Mouse (Mus musculus) gastrocnemius, postnatal 14 days (tissue): Measurements from ENCODE around the gene Senp6. TPM values are rescaled to one million over a fixed set of nuclear protein-coding genes. Genes with fewer than 3 reads are reported as not detected.

Source experiments
- DNase-seq: peaks from one replicate; pipeline ENCODE4 v3.0.0; 2021; ENCODE audit warnings: mixed read lengths
- intact Hi-C: fragments of 180-260 bp; cut with DNase I; formaldehyde crosslinking; loops from one replicate; pipeline ENCODE4 v1.15.1; 2025; ENCODE audit warnings: low total_unique reads
- total RNA-seq, 2 experiments: library from RNA; stranded (reverse); gene quantifications; 2 replicates each; pipeline ENCODE4 v1.2.3; 2021

Senp6 gene
- total RNA-seq, 2 experiments from 2014 or later: 48.5 to 53.1 TPM

DNA sequence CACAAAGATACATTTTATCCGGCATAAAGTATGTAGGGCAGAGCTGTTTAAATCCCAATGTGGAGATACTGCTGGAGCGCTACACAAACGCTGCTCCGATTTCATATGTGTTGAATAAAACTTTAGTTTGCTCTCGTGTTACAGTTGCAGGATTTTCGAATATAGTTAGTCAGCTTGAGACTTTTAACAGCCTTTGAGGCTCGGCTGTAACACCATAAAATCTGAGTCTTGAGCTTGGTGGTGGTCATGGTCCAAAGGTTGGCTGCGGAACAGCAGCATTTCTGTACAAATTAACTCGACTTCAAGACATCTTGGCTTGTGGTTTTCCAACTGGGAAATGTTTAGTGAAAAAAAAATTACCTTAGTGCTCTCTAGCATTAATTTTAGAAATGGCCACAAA, 99.0 kb downstream of the Senp6 start:
- intact Hi-C loops: no loop called here
- no peak for DNase-seq

DNA sequence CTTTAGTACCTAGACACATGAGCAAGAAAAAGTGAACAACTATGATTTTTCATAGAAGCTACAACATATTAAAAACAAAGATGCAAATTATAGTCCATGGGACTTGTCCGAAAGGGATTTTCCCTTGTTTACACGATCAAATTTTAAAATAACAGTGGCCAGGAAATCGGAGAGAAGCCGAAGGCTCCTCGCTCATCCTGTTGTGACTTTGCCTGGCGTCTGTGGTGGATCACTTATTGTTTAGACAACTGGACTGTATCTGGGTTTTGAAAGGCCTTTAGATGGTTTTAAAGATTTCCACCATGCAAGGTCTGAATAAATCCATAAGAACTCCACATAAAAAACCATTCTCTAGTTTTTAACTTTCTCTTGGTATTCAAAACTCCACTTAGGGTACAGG, 99.7 kb downstream of the Senp6 start:
- no peak for DNase-seq
- intact Hi-C loops: no loop called here

DNA sequence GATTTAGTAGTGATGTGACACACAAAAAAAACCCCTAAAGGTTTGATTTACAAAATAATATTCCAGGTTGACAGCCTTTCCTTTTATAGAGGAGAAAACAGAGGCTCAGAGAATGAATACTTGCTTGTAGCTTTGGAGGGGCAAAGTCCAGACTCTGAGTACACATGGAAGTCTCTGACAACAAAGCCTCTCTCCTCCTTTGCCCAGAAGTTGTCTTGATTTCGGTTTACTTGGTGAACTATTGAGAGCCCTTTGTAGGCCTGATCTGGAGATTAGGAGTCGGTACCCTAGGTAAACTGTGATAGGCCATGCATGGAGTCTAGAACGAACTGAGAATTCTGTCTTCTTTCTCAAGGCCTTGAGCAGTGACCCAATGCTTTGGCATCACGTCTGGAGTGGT, 100.4 kb downstream of the Senp6 start:
- intact Hi-C loops: no loop called here
- DNase-seq: no peak

DNA sequence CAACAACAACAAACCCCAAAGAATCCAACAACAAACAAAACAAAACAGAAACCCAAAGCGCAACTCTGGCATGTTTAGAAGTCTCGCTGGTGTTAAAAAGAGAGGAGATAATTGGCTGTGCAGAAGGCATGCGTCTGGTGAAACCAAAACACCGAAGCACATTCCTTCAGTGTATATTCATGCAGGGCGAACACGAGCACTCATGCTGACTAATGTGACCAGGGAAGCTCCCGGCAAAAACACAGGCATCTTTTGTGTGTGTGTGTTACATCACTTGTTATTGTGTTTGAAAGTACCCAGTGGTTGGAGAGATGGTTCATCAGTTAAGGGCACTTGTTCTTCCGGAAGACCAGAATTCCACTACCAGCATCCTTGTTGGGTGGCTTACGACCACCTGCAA, 102.8 kb downstream of the Senp6 start:
- intact Hi-C loops: no loop called here
- DNase-seq: no peak

DNA sequence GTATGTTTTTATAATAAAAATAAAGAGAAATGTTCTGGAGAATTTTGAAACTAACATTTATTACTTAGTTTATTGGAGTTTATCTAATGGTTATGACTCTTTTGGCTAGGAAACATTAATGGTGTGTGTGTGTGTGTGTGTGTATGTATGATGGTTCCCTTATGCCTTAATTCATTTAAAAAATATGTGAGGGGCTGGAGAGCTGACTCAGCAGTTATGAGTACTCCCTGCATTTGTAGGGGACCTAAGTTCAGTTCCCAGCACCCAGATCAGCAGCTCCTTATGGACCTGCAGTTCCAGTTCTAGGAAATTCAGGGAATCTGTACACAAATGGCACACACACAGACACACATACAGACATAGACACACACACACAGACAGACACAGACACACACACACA, 104.5 kb downstream of the Senp6 start:
- intact Hi-C loops: no loop called here
- no peak for DNase-seq

DNA sequence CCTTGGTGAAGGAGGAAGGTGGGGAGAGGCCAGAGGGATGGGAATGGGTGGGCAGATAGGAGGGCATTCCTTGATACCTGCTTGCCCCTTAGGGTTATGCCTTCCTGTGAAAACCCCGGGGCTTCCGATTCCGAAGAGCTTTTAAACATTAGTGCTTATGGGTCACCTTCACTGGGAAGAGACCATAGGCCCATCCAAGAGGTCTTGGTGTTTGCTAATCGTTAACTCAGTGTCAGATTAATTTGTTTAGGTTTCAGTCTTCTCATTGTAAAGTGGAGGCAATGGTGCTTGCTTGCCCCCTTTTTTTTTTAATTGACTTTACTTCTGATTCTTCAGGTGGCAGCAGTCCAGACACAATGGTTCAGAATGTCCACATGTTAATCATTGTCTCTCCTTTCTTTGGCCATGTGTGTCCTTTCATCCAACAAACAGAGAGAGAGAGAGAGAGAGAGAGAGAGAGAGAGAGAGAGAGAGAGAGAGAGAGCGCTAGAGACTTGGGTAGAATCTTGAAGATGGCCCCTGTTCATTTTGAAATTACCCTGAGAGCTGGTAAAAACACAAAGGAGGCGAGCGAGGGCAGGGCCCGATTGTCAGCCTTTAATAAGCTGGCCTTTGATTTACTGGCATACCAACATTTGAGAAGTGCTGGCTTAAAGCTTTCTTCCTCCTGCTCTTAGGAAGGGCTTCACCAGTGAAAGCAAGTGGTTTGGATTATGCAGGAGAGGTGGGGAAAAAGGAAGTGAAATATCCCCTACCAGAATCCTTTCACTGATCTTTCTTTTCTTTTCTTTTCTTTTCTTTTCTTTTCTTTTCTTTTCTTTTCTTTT, 105.9 kb downstream of the Senp6 start:
- intact Hi-C loops: no loop called here
- no peak for DNase-seq

DNA sequence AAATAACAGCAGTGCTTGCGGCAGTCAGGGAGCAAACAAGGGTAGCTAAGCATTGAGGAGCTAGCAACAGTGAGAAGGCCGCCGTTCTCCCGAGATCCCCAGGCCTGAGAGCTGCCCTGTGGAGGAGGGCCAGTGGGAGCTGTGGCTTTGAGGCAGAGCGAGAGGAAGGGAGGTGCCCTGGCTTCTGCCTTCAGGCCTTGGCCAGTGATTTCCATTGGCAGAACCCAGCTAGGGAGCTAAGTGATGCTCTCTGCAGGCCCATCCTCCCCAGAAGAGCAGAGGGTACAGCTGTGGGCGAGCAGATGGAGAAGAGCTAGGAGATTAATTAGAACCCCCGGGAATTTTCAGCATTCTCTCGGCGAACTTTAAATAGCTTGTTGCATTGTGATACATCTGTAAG, 106.9 kb downstream of the Senp6 start:
- intact Hi-C loops: no loop called here
- peak; percentile 69 for DNase-seq

DNA sequence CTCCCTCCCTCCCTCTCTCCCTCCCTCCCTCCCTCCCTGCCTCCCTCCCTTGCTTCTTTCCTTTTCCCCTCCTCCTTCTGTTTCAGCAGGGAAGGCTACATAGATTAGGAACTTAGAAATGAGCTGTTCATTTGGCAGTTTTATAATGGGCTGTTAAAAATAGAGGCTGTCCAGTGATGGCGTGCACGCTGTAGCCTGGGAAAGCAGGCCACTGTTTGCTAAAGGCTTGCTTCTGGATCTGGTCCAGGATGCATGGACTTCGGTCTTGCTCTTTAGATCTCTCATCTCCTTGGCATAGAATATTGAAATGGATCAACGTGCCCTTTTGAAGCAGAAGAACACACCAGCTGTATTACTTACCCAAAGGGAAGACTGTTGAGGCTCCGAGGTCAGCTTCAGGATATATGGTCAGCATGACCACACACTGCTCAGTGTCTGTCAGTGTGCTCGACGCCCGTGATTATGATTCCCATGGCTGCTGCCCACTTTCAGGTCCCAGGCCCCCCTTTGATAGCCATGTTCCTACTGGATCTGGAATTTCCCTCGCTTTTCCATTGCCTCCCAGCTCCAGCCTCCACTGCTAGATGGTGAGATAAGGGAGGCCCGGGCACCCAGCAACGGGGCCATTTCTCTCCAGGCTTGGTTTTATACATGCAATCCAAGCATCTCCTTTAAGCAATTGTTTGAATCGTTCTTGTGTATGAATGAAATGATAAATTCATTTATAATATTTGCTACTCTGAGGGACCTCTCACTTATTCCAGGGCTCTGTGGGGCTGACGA, 110.2 kb downstream of the Senp6 start:
- intact Hi-C loops: no loop called here
- no peak for DNase-seq

DNA sequence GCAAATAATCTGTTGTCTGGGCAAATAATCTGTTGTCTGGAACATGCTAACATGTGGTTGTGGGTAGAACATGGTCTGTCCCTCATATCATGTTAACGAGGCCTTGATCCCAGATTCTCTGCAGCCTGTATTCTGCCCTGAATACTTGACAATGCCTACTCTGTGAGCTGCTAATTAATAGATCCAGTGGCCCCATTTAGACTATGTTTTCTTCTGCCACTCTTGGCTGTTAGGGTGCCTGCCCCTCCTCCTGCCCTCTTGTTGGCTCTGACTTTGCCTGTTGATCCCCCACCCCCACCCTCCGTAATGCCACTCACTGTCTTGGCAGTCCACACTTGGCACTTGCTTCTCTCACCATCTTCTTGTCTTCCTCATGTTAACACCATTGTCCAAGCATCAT, 112.0 kb downstream of the Senp6 start:
- no peak for DNase-seq
- intact Hi-C loops: no loop called here

DNA sequence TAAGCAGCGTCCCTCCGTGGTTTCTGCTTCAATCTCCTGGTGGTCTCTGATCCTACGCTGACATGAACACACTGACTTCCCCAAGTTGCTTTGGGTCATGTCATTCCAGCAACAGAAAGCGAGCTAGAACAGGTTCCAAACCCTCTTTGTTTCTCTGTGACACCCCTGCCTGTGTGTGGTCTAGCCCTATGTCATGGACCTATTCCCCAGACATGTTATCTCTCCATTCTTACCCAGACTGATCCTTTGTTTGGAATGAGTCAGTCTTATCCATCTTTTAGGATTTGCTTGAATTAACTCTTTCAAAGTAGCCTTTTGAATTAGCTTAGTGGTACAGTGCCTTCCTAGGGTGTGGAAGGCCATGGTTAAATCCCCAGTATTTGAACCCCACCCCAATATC, 113.0 kb downstream of the Senp6 start:
- intact Hi-C loops: no loop called here
- DNase-seq: no peak

DNA sequence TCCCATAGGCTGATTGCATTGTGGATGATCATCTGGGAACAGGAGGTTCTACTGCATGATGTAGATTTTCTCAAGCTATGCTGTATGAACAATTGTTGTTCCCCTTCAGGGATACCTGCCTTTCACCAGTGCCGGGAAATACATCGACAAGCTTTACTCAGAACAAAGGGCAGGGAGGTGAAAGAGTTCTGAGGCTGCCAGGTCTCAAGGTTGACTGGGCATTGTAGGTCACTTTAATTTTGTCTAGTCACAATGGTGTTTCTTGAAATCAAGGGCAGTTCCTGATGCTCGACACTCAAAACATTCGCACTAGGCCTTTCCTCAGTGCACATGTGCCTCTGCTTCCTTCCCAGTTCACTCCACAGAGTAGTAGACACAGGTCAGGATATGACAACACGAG, 114.1 kb downstream of the Senp6 start:
- DNase-seq: no peak
- intact Hi-C loops: no loop called here

DNA sequence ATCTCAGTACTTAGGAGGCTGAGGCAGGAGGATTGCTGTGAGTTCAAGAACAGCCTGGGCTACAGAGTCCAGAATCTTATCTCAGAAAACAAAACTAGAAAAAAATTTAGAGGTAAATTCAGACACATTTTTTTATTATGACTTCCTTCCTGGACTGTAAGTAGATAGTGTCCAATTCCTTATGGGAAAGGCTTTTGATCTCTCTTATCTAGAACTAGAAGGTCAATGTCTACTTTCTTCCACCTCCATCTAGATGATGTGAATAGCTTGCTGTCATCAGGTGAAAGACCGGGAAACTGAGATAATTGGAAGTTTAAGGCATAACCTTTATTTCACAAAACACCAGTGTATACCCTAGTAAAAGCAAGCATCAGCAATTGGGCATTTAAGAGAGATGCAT, 115.0 kb downstream of the Senp6 start:
- no peak for DNase-seq
- intact Hi-C loops: no loop called here

DNA sequence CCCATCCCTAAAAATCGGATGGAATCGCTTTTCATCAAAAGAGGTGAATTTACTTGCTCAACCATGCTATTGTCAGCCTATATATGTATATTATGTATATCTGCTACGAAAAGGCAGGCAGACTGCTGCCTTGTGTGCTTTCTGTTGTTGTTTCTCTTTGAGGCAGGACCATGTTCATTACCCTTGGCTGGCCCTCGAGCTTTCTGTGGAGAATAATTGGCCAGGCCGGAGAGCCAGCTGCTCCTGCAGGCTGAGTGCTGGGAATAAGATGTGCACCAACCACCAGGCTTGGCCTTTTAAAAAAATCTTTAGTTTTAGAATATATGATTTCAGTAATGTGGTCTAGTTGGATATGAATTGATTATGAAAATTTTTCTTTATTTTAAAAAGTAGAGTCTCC, 117.4 kb downstream of the Senp6 start:
- intact Hi-C loops: no loop called here
- DNase-seq: no peak

DNA sequence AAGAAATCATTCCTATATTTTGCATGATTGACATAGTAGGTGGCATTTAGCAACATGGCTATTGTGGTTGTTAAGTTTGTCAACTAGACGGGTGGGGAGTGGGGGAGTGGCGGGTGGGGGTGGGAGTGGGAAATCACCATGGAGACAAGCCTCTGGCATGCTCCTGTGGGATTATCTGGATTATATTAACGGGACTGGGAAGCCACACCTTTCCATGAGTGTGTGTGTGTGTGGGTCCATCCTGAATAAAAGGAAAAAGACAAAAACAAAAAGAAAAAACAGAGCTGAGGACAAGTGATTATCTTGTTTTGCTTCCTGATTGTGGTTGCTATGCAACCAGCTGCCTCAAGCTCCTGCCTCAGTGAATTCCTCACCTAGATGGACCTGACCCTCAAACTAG, 119.0 kb downstream of the Senp6 start:
- intact Hi-C loops: no loop called here
- DNase-seq: no peak

DNA sequence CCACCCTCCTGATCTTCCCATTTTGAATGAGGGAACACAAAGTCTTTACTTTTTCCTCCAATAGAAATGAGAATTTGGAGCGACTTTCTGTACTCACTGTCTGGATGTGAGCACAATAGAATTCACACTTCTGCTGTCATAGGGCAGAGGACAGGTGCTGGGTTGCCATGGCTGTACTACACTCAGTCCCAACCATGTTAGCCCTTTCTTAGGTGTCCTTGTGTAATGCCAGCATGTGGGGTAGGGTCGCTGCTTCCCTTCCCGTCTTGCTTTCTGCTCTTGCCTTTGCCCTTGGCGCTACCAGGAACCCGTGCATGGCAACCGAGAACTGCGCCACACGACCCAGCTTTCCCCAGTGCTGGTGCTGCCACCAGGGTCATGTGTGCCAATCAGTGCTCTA, 120.0 kb downstream of the Senp6 start:
- no peak for DNase-seq
- intact Hi-C loops: no loop called here

DNA sequence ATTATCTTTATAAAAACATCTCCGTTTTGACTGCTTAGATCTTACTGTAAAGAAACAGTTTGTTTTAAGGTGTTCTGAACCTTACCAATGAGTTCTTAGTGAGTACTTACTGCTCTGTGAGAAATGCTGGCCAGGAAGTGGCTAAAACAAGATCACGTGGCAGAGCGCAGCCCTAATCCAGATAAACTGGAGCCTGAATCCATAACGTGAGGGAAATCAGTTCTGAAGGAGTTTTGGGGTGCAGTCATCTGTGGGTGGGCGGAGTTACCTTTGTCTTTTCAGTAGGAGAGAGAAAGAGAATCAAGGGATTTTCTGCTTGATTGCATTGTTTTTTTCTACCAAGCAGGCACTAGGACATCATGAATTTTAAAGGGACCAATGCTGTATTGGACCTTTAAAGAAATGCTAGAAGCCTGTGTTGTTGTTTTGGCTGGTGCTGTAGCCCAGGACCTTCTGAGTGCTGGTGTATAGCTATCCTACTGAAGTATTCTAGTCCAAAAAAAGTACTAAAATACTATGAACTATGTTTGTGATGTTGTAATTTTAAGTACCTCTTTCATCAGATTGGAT, 121.7 kb downstream of the Senp6 start:
- no peak for DNase-seq
- intact Hi-C loops: no loop called here

DNA sequence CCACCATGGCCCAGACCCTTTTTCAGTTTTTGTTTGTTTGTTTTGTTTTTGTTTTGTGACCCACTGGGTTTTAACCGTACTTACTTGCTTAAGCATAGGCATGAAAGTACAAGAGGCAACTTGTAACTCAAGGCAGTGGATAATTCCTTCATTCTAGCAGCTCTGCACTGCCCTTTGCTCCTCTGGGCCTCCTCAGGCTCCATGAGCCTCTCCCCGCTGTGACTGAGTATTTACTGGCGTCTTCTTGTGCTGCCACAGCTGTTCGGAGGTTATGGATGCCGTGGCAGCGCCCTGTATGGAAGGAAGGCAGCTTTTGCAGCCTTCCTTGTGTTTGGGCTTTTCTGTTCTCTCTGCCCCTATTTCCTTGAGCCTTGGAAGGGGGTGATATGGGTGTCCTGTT, 124.5 kb downstream of the Senp6 start:
- intact Hi-C loops: no loop called here

DNA sequence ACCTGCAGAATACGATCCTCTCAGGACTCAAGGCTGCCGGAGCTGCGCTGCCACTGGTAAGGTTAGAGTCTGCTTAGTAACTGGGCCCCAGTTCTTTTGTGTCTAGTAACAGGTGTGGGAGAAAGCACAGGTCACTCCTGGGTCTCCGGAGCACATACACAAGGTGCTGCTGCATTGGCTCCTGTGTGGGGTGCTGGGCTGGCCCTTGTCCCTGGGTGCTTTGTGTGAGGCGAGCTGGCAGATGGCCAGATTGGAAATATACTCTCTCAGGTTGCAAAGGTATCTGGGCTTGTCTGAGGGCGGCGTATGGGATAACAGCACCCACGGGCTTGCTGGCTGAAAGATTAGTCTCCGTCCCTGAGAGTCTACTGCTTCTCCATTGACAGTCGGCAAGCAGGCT, 125.6 kb downstream of the Senp6 start:
- intact Hi-C loops: no loop called here
- DNase-seq: no peak

More for the DNA sequence above, 124.5 kb downstream of the Senp6 start:
- DNase-seq: no peak

DNA sequence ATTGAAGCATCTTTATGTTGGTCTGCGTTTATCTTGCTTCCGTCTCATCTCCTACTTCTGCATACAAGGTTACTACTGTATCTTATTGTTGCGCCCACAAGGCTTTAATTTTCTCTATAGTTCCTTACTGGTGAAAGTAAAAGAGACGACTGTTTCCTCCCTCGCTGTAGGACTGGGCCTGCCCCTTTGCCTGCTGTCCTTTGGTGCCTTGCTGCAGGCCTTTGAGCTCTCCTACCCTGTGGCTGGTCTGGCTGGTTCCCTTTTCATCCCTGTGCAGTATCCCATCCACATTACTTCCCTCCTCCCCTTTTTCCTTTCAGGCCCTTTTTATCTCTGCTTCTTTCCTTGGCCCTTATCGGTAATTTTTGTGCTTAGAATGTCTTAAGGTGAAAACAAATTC, 127.7 kb downstream of the Senp6 start:
- no peak for DNase-seq
- intact Hi-C loops: no loop called here
